Mouse (Mus musculus): ENCODE measurements around the gene Brd7.

- no peak for TF ChIP-seq CTCF (IDR thresholded peaks at IDR 0.05; ENCODE audit: low read depth, low read length)
- no peak for TF ChIP-seq POLR2A (IDR thresholded peaks at IDR 0.05; ENCODE audit: extremely low read depth, insufficient read depth, low read length)
Observed at GRCm38 (mm10) chr8:88382311-88383163, 20.5 kb upstream of the Brd7 start.
